Mouse (Mus musculus) testis, adult 2 months (tissue): ENCODE measurements around the gene Fbxo17.

Experiments
- CTCF ChIP-seq: fragments of 200-500 bp; IDR thresholded peaks from 2 replicates; pipeline ENCODE4 v1.5.1; 2012; ENCODE audit warnings: low read depth, mild to moderate bottlenecking, inconsistent platforms, low read length, moderate library complexity; ENCODE audit not compliant: control insufficient read depth, insufficient read depth, insufficient replicate concordance
- POLR2A ChIP-seq: fragments of 200-500 bp; IDR thresholded peaks from 2 replicates; pipeline ENCODE4 v1.6.1; 2012; ENCODE audit warnings: low read depth, mild to moderate bottlenecking, inconsistent platforms, low read length, moderate library complexity; ENCODE audit not compliant: control insufficient read depth

- TF ChIP-seq POLR2A (no peak), CTCF (no peak)
Observed at GRCm38 (mm10) chr7:28740949-28741348, 24.3 kb downstream of the Fbxo17 start.
